Mouse (Mus musculus) activated CD4-positive, CD25-positive, alpha-beta regulatory T cell, adult 9 weeks (primary cell): Measurements from ENCODE around the gene Wnt6. TPM values are rescaled to one million over a fixed set of nuclear protein-coding genes. Genes with fewer than 3 reads are reported as not detected.

Source experiments
- polyA plus RNA-seq: library from polyadenylated mRNA; unstranded; fragments of 100-300 nt; shearing (Covaris generic); gene quantifications from one replicate; pipeline ENCODE4 v1.2.1, GENCODE M21; 2017

Gene Wnt6
- polyA plus RNA-seq, result not detected

GRCm38 (mm10) chr1:74771845-74771930 is at the start of gene Wnt6:
TSS of gene Wnt6 (plus strand) at chr1:74771892.

DNA sequence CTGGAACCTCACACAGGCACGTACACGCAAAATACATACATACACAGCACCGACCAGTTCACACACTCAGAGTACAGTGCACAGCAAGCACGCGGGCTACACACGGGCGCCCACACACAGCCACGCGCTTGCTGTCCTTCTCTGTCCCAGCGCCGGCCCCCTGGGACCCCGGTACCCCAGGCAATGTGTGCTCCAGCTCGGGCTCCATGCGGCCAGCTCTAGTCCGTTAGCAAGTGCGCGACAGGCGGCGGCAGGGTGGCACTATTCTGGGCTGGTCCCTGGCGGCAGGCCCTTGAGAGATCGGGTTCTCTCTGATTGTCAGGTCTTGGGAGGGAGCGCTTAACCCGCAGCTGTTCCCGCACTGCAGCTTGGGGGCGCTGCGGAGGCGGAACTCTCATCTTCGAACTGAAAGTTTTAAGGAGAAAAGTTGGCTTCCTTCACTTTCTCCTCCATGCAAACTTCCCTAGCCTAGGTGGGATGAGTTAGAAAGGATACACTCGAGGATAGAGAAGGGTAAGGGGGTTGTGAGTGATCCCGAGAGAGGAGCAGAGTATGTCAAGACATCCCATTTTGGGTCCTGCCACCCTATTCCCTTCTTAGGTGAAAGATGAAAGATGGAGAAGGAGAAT is 22.9 kb upstream of the Wnt6 start, which contains the start of gene Prkag3:
Gene Prkag3 (minus strand): TSS at position 579 of the 629 bp plus-strand sequence.

DNA sequence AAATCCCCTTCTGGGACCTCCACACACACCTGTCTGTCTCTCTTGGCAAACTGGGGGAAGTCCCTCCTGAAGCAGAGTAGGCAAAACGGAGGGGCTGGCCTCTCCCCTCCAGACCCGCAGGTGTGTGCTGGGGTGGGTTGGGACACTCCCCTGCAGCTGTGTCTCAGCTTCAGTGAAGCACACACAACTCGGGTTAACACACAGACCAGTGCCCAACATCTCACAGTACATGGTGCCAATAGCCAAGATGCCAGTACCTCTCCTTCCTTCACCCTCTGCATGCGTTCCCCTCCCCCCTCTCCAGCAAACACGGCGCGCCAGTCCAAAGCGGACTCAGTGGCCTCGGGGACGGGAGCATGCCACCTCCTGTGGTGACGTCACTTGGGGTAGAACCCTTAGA is 19.6 kb downstream of the Wnt6 start, which contains the start of gene Wnt10a:
Gene Wnt10a (plus strand): TSS at position 268 of the 400 bp plus-strand sequence.

Other genes starting within 250 kb of the Wnt6 start
- gene Plcd4, start 229.0 kb upstream of the Wnt6 start, polyA plus RNA-seq, result 0.38 TPM
- 20.7 TPM for gene Usp37, start 227.6 kb upstream of the Wnt6 start, polyA plus RNA-seq
- 22.7 TPM for gene Zfp142, start 183.6 kb upstream of the Wnt6 start, polyA plus RNA-seq
- 13.6 TPM for gene Bcs1l, start 183.6 kb upstream of the Wnt6 start, polyA plus RNA-seq
- 33.3 TPM for gene Rnf25, start 170.5 kb upstream of the Wnt6 start, polyA plus RNA-seq
- gene Stk36, start 170.4 kb upstream of the Wnt6 start, polyA plus RNA-seq, result not detected
- 41.7 TPM for gene Ttll4, start 110.1 kb upstream of the Wnt6 start, polyA plus RNA-seq
- 0.40 TPM for gene Cyp27a1, start 58.3 kb upstream of the Wnt6 start, polyA plus RNA-seq
- not detected for gene Prkag3, start 22.7 kb upstream of the Wnt6 start, polyA plus RNA-seq
- gene Wnt10a, start 19.6 kb downstream of the Wnt6 start, polyA plus RNA-seq, result 0.29 TPM
- gene Cdk5r2, start 83.0 kb downstream of the Wnt6 start, polyA plus RNA-seq, result not detected
- not detected for gene Fev, start 113.5 kb downstream of the Wnt6 start, polyA plus RNA-seq
- not detected for gene Cryba2, start 121.3 kb downstream of the Wnt6 start, polyA plus RNA-seq
- gene Cfap65, start 163.7 kb downstream of the Wnt6 start, polyA plus RNA-seq, result 0.09 TPM
- gene Ihh, start 179.8 kb downstream of the Wnt6 start, polyA plus RNA-seq, result not detected